Mouse (Mus musculus) forebrain, embryonic 13.5 days (tissue): Measurements from ENCODE around the gene Adarb2. TPM values are rescaled to one million over a fixed set of nuclear protein-coding genes. Genes with fewer than 3 reads are reported as not detected.

Experiments used
- ATAC-seq: fragments of 200-750 bp; cut with Nextera tagmentation; 2 replicates; pipeline ENCODE4 v1.8.0; 2017
- H3K27ac ChIP-seq: fragments of 300-500 bp; sonication (generic); 2 replicates; pipeline ENCODE4 v1.5.1; 2015; ENCODE audit warnings: inconsistent platforms, mild to moderate bottlenecking, moderate library complexity
- H3K27me3 ChIP-seq: fragments of 300-500 bp; sonication (generic); 2 replicates; pipeline ENCODE4 v1.6.1; 2015; ENCODE audit warnings: mild to moderate bottlenecking, inconsistent platforms
- H3K36me3 ChIP-seq: fragments of 300-500 bp; sonication (generic); 2 replicates; pipeline ENCODE4 v1.6.1; 2015; ENCODE audit warnings: mild to moderate bottlenecking, inconsistent platforms; ENCODE audit not compliant: poor library complexity, severe bottlenecking
- H3K4me1 ChIP-seq: fragments of 300-500 bp; sonication (generic); 2 replicates; pipeline ENCODE4 v1.6.1; 2015; ENCODE audit warnings: inconsistent platforms
- H3K4me2 ChIP-seq: fragments of 300-500 bp; sonication (generic); 2 replicates; pipeline ENCODE4 v1.6.1; 2015; ENCODE audit warnings: inconsistent platforms, mild to moderate bottlenecking, moderate library complexity
- H3K4me3 ChIP-seq: fragments of 300-500 bp; sonication (generic); 2 replicates; pipeline ENCODE4 v1.5.1; 2015; ENCODE audit warnings: mild to moderate bottlenecking, inconsistent platforms
- H3K9ac ChIP-seq: fragments of 300-500 bp; sonication (generic); 2 replicates; pipeline ENCODE4 v1.6.1; 2015; ENCODE audit warnings: mild to moderate bottlenecking, inconsistent platforms
- H3K9me3 ChIP-seq: fragments of 300-500 bp; sonication (generic); replicated peaks from 2 replicates; pipeline ENCODE4 v1.6.1; 2016; ENCODE audit warnings: inconsistent platforms
- WGBS: fragments of 180-500 bp; shearing (Covaris S2); methylation state at CpG from one replicate; pipeline ENCODE4 v1.1.7; 2015; 5-methylcytosine and 5-hydroxymethylcytosine counted together
- polyA plus RNA-seq: library from polyadenylated mRNA; unstranded; fragments of >200 nt; fragmentation: Nextera tagmentation; extraction: Ambion mirVana; gene quantifications from 2 replicates; pipeline ENCODE4 v1.2.1, GENCODE M21; 2015

The Adarb2 gene
- polyA plus RNA-seq, 1 experiment from 2014 or later, result 8.9 TPM

GRCm38 (mm10) chr13:8400265-8401041 is 197.8 kb downstream of the Adarb2 start:
- Histone ChIP-seq H3K9ac (no peak overlapping the region), H3K36me3 (no peaks in the 10 kb centered on the region), H3K9me3 (no peaks in the 10 kb centered on the region), H3K27ac (no peak overlapping the region), H3K27me3 (no peaks in the 10 kb centered on the region), H3K4me1 (peaks cover 9% of the 10 kb centered on the region; the same call in 1 of the 2 replicates), H3K4me2 (no peak overlapping the region), H3K4me3 (no peak overlapping the region)
- no peak for ATAC-seq
- 45% methylated on average over 4 of the region's 4 CpGs for WGBS

GRCm38 (mm10) chr13:8402324-8402873 is 199.7 kb downstream of the Adarb2 start:
- no peak overlapping the region for H3K4me3 ChIP-seq
- no peak overlapping the region for H3K27ac ChIP-seq
- peaks cover 9% of the 10 kb centered on the region; the same call in 1 of the 2 replicates for H3K4me1 ChIP-seq
- H3K9ac ChIP-seq, result no peak overlapping the region
- H3K27me3 ChIP-seq, result no peaks in the 10 kb centered on the region
- H3K36me3 ChIP-seq, result no peaks in the 10 kb centered on the region
- ATAC-seq, result peak; percentile 65
- 54% methylated on average over 3 of the region's 3 CpGs for WGBS
- no peaks in the 10 kb centered on the region for H3K9me3 ChIP-seq
- no peak overlapping the region for H3K4me2 ChIP-seq

- H3K9me3 ChIP-seq, result no peaks in the 10 kb centered on the region
- H3K9ac ChIP-seq, result no peak overlapping the region
- 85% methylated on average over 6 of the region's 6 CpGs for WGBS
- no peaks in the 10 kb centered on the region for H3K27me3 ChIP-seq
- H3K4me3 ChIP-seq, result no peak overlapping the region
- no peak for ATAC-seq
- H3K36me3 ChIP-seq, result no peaks in the 10 kb centered on the region
- H3K27ac ChIP-seq, result no peak overlapping the region
- peaks cover 9% of the 10 kb centered on the region; the same call in 1 of the 2 replicates for H3K4me1 ChIP-seq
- no peak overlapping the region for H3K4me2 ChIP-seq
These were observed 203.4 kb downstream of the Adarb2 start for GRCm38 (mm10) chr13:8406020-8406419.

- no peaks in the 10 kb centered on the region for H3K9me3 ChIP-seq
- WGBS, result 80% methylated on average over 5 of the region's 5 CpGs
- H3K27ac ChIP-seq, result no peak overlapping the region
- H3K36me3 ChIP-seq, result no peaks in the 10 kb centered on the region
- H3K27me3 ChIP-seq, result no peaks in the 10 kb centered on the region
- H3K4me2 ChIP-seq, result no peak overlapping the region
- ATAC-seq, result peak; percentile 38; the same call in 1 of the 2 replicates
- no peaks in the 10 kb centered on the region for H3K4me1 ChIP-seq
- H3K4me3 ChIP-seq, result no peak overlapping the region
- no peak overlapping the region for H3K9ac ChIP-seq
These were observed 208.0 kb downstream of the Adarb2 start for GRCm38 (mm10) chr13:8410353-8411318.

- no peak overlapping the region for H3K27ac ChIP-seq
- peak; percentile 33; the same call in 1 of the 2 replicates for ATAC-seq
- no peaks in the 10 kb centered on the region for H3K4me1 ChIP-seq
- no peak overlapping the region for H3K4me2 ChIP-seq
- H3K9ac ChIP-seq, result no peak overlapping the region
- H3K27me3 ChIP-seq, result no peaks in the 10 kb centered on the region
- WGBS, result 83% methylated on average over 15 of the region's 15 CpGs
- H3K4me3 ChIP-seq, result no peak overlapping the region
- no peaks in the 10 kb centered on the region for H3K9me3 ChIP-seq
- H3K36me3 ChIP-seq, result no peaks in the 10 kb centered on the region
These were observed 221.5 kb downstream of the Adarb2 start for GRCm38 (mm10) chr13:8424019-8424719.

- 95% methylated on average over 4 of the region's 4 CpGs for WGBS
- no peak for ATAC-seq
- Histone ChIP-seq H3K36me3 (no peaks in the 10 kb centered on the region), H3K9ac (no peak overlapping the region), H3K27me3 (no peaks in the 10 kb centered on the region), H3K9me3 (no peaks in the 10 kb centered on the region), H3K4me2 (no peak overlapping the region), H3K4me1 (no peaks in the 10 kb centered on the region), H3K4me3 (no peak overlapping the region), H3K27ac (no peak overlapping the region)
These were observed 236.6 kb downstream of the Adarb2 start for GRCm38 (mm10) chr13:8439188-8439835.

- Histone ChIP-seq H3K9ac (no peak overlapping the region), H3K4me2 (no peak overlapping the region), H3K4me1 (no peaks in the 10 kb centered on the region), H3K4me3 (no peak overlapping the region), H3K27ac (no peak overlapping the region), H3K27me3 (no peaks in the 10 kb centered on the region), H3K9me3 (no peaks in the 10 kb centered on the region), H3K36me3 (no peaks in the 10 kb centered on the region)
- 77% methylated on average over 2 of the region's 2 CpGs for WGBS
- ATAC-seq, result no peak
These were observed 242.7 kb downstream of the Adarb2 start for GRCm38 (mm10) chr13:8445415-8445814.

- H3K9me3 ChIP-seq, result no peaks in the 10 kb centered on the region
- H3K27ac ChIP-seq, result no peak overlapping the region
- H3K4me3 ChIP-seq, result no peak overlapping the region
- no peak for ATAC-seq
- no peaks in the 10 kb centered on the region for H3K27me3 ChIP-seq
- H3K36me3 ChIP-seq, result no peaks in the 10 kb centered on the region
- H3K4me1 ChIP-seq, result no peaks in the 10 kb centered on the region
- H3K4me2 ChIP-seq, result no peak overlapping the region
- WGBS, result 87% methylated on average over 8 of the region's 8 CpGs
- H3K9ac ChIP-seq, result no peak overlapping the region
These were observed 245.7 kb downstream of the Adarb2 start for GRCm38 (mm10) chr13:8448192-8448879.

- no peaks in the 10 kb centered on the region for H3K36me3 ChIP-seq
- no peak overlapping the region for H3K4me2 ChIP-seq
- H3K4me3 ChIP-seq, result no peak overlapping the region
- ATAC-seq, result no peak
- no peak overlapping the region for H3K27ac ChIP-seq
- WGBS, result 90% methylated on average over 4 of the region's 4 CpGs
- no peaks in the 10 kb centered on the region for H3K27me3 ChIP-seq
- no peak overlapping the region for H3K9ac ChIP-seq
- H3K4me1 ChIP-seq, result no peaks in the 10 kb centered on the region
- H3K9me3 ChIP-seq, result no peaks in the 10 kb centered on the region
These were observed 248.9 kb downstream of the Adarb2 start for GRCm38 (mm10) chr13:8451581-8451980.

GRCm38 (mm10) chr13:8456886-8457285 is 254.2 kb downstream of the Adarb2 start:
- no peak overlapping the region for H3K4me2 ChIP-seq
- no peaks in the 10 kb centered on the region for H3K9me3 ChIP-seq
- no peak overlapping the region for H3K4me3 ChIP-seq
- no peak overlapping the region for H3K27ac ChIP-seq
- 88% methylated on average over 3 of the region's 3 CpGs for WGBS
- no peaks in the 10 kb centered on the region for H3K4me1 ChIP-seq
- no peak overlapping the region for H3K9ac ChIP-seq
- no peak for ATAC-seq
- no peaks in the 10 kb centered on the region for H3K36me3 ChIP-seq
- no peaks in the 10 kb centered on the region for H3K27me3 ChIP-seq

- no peaks in the 10 kb centered on the region for H3K36me3 ChIP-seq
- ATAC-seq, result no peak
- 59% methylated on average over 3 of the region's 3 CpGs for WGBS
- no peak overlapping the region for H3K27ac ChIP-seq
- no peaks in the 10 kb centered on the region for H3K27me3 ChIP-seq
- H3K4me1 ChIP-seq, result no peaks in the 10 kb centered on the region
- H3K4me3 ChIP-seq, result no peak overlapping the region
- no peaks in the 10 kb centered on the region for H3K9me3 ChIP-seq
- no peak overlapping the region for H3K9ac ChIP-seq
- H3K4me2 ChIP-seq, result no peak overlapping the region
These were observed 255.2 kb downstream of the Adarb2 start for GRCm38 (mm10) chr13:8457831-8458230.
